Mouse (Mus musculus): ENCODE measurements at regions not wholly inside any gene's neighbourhood (a gene's known extent, or its start where the extent isn't known, plus 50 kb on each side); places are given as distances from the start of the nearest gene placed in this dataset.

DNA sequence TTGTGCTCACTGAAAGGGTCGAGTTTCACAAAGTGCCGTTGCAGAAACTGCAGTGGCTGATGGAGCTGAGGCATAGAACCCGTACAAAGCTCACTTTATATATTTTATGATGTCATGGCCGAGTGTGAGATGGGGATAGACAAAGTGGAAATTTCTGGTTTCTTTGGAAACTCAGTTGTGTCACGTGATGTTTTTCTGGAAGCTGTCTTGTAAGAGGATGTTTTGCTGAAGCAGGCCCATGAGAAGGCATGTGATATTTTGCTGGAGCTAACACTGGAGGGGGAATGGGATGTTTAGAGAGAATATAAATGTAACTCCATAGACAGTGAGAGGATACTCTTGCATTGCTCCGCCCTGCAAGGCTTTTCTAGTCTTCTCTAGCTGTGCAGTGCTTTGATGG is 311.7 kb downstream of the Tmem132b start:
- TF ChIP-seq EP300 (IDR thresholded peaks at IDR 0.05; ENCODE audit: insufficient read depth, low read depth, low read length) (no peak), POLR2A (IDR thresholded peaks at IDR 0.05; ENCODE audit: insufficient read depth, low read length) (no peak), CTCF (IDR thresholded peaks at IDR 0.05; ENCODE audit: low read depth, low read length) (no peak)
- H3K27ac ChIP-seq (ENCODE audit: insufficient read depth, low read length) = no peak overlapping the region

DNA sequence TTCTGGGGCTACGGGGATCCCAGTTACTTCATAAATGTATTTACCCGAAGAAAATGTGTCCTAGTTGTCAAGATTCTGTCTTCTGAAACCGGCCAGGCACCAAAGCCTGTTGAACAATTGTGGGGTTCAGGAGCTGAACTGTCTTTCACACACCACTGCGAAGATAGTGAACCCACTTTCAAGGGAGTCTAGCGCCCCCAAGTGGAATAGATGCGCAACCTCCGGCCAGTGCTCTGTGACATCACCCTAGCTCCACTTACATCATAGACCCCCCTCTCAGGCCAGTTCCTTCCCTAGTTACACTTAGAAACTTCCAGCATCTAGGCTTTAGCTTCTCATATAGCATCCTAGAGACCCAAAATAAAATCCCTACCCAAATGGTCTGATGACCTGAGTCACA is 318.1 kb downstream of the Tmem132b start:
- Histone ChIP-seq H3K9ac (ENCODE audit: low read depth, poor library complexity, severe bottlenecking) (no peak overlapping the region), H3K9me3 (replicated peaks; ENCODE audit: control insufficient read depth, insufficient read depth, low read length, poor library complexity, severe bottlenecking) (peaks cover 12% of the 10 kb centered on the region), H3K27ac (ENCODE audit: insufficient read depth, low read length) (no peak overlapping the region), H3K4me1 (ENCODE audit: control insufficient read depth, insufficient read depth, low read length) (no peaks in the 10 kb centered on the region), H3K4me3 (ENCODE audit: low read depth, low read length) (no peak overlapping the region), H3K36me3 (ENCODE audit: control insufficient read depth, insufficient read depth, low read length, poor library complexity, severe bottlenecking) (no peaks in the 10 kb centered on the region), H3K27me3 (ENCODE audit: control insufficient read depth, insufficient read depth, low read length, poor library complexity, severe bottlenecking) (peaks cover 2% of the 10 kb centered on the region)
- TF ChIP-seq EP300 (IDR thresholded peaks at IDR 0.05; ENCODE audit: insufficient read depth, low read depth, low read length) (no peak), CTCF (IDR thresholded peaks at IDR 0.05; ENCODE audit: low read depth, low read length) (peak; percentile 13), POLR2A (IDR thresholded peaks at IDR 0.05; ENCODE audit: insufficient read depth, low read length) (no peak)

More for the DNA sequence above, 311.7 kb downstream of the Tmem132b start:
- Histone ChIP-seq H3K4me1 (ENCODE audit: control insufficient read depth, insufficient read depth, low read length) (no peaks in the 10 kb centered on the region), H3K36me3 (ENCODE audit: control insufficient read depth, insufficient read depth, low read length, poor library complexity, severe bottlenecking) (no peaks in the 10 kb centered on the region), H3K27me3 (ENCODE audit: control insufficient read depth, insufficient read depth, low read length, poor library complexity, severe bottlenecking) (no peaks in the 10 kb centered on the region; the same call in 1 of the 2 replicates), H3K4me3 (ENCODE audit: low read depth, low read length) (no peak overlapping the region), H3K9me3 (replicated peaks; ENCODE audit: control insufficient read depth, insufficient read depth, low read length, poor library complexity, severe bottlenecking) (peaks cover 5% of the 10 kb centered on the region; the same call in 1 of the 2 replicates), H3K9ac (ENCODE audit: low read depth, poor library complexity, severe bottlenecking) (no peak overlapping the region)

DNA sequence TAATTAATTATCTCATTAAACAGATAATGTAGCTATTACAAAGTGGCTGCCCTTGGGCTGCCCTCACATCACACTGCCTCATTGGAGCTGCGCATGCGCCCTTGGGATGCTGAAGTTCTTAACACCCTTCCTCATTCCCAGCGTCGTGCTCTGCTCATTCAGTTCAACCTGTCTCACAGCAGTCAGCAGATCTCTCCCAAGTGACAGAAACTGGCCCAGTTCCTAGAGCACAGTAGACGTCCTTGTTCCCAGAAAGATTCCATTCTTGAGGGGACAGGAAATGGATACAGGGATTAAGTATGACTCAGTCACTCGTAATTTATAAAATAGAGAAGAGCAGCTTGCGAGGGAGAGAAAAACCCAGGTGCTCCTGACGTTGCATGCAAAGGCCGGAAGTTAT is 344.7 kb downstream of the Tmem132b start:
- no peak for TF ChIP-seq POLR2A (IDR thresholded peaks at IDR 0.05; ENCODE audit: insufficient read depth, low read length)
- no peak for TF ChIP-seq CTCF (IDR thresholded peaks at IDR 0.05; ENCODE audit: low read depth, low read length)
- TF ChIP-seq EP300 (IDR thresholded peaks at IDR 0.05; ENCODE audit: insufficient read depth, low read depth, low read length) = no peak
- Histone ChIP-seq H3K4me1 (ENCODE audit: control insufficient read depth, insufficient read depth, low read length) (no peaks in the 10 kb centered on the region), H3K27ac (ENCODE audit: insufficient read depth, low read length) (no peak overlapping the region), H3K36me3 (ENCODE audit: control insufficient read depth, insufficient read depth, low read length, poor library complexity, severe bottlenecking) (no peaks in the 10 kb centered on the region), H3K4me3 (ENCODE audit: low read depth, low read length) (no peak overlapping the region), H3K9me3 (replicated peaks; ENCODE audit: control insufficient read depth, insufficient read depth, low read length, poor library complexity, severe bottlenecking) (no peaks in the 10 kb centered on the region), H3K9ac (ENCODE audit: low read depth, poor library complexity, severe bottlenecking) (no peak overlapping the region), H3K27me3 (ENCODE audit: control insufficient read depth, insufficient read depth, low read length, poor library complexity, severe bottlenecking) (no peaks in the 10 kb centered on the region)

DNA sequence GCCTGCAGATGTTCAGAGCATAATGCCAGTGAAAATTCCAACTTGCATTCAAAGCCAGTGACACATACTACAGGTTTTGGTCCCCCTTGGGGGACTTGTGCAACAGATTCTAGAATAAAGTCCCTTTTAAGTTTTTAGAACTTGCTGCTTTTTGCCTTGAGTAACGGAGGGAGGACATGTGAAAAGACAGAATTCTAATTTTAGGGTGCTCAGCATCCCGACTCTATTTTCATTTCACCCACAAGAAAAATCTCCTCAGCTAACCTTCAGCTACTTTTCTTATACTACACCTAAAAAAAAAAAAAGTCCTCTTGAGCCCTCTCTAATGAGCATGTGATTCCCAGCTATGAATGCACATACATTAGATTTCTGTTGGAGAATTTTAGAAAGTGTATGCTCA is 357.3 kb downstream of the Tmem132b start:
- TF ChIP-seq CTCF (IDR thresholded peaks at IDR 0.05; ENCODE audit: low read depth, low read length) (no peak), POLR2A (IDR thresholded peaks at IDR 0.05; ENCODE audit: insufficient read depth, low read length) (no peak), EP300 (IDR thresholded peaks at IDR 0.05; ENCODE audit: insufficient read depth, low read depth, low read length) (no peak)
- no peaks in the 10 kb centered on the region for H3K27me3 ChIP-seq (ENCODE audit: control insufficient read depth, insufficient read depth, low read length, poor library complexity, severe bottlenecking)
- no peak overlapping the region for H3K27ac ChIP-seq (ENCODE audit: insufficient read depth, low read length)
- no peaks in the 10 kb centered on the region for H3K9me3 ChIP-seq (replicated peaks; ENCODE audit: control insufficient read depth, insufficient read depth, low read length, poor library complexity, severe bottlenecking)
- no peak overlapping the region for H3K4me3 ChIP-seq (ENCODE audit: low read depth, low read length)
- no peak overlapping the region for H3K9ac ChIP-seq (ENCODE audit: low read depth, poor library complexity, severe bottlenecking)
- no peaks in the 10 kb centered on the region for H3K36me3 ChIP-seq (ENCODE audit: control insufficient read depth, insufficient read depth, low read length, poor library complexity, severe bottlenecking)
- no peaks in the 10 kb centered on the region for H3K4me1 ChIP-seq (ENCODE audit: control insufficient read depth, insufficient read depth, low read length)

DNA sequence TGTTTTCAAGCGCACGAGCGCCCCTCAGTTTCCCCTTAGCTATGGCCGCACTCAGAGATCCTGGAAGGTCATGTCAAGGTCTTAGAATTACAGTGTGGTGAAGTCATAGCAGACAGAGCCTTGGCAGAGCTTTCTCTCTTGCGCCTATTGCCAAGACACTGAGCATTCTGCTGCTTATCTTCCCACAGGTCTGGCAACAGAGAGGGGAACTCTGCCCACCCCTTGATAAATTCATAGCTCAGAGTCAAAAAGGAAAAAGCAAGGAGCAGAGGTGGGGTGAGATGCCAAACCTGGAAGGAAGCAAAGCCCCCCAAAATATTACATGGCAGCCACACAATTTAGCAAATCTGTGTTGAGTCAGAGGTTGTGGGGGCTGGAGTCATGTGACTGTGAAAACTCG is 362.3 kb downstream of the Tmem132b start:
- H3K4me1 ChIP-seq (ENCODE audit: control insufficient read depth, insufficient read depth, low read length) = no peaks in the 10 kb centered on the region
- no peaks in the 10 kb centered on the region for H3K36me3 ChIP-seq (ENCODE audit: control insufficient read depth, insufficient read depth, low read length, poor library complexity, severe bottlenecking)
- H3K27me3 ChIP-seq (ENCODE audit: control insufficient read depth, insufficient read depth, low read length, poor library complexity, severe bottlenecking) = no peaks in the 10 kb centered on the region
- TF ChIP-seq CTCF (IDR thresholded peaks at IDR 0.05; ENCODE audit: low read depth, low read length) (no peak), EP300 (IDR thresholded peaks at IDR 0.05; ENCODE audit: insufficient read depth, low read depth, low read length) (no peak), POLR2A (IDR thresholded peaks at IDR 0.05; ENCODE audit: insufficient read depth, low read length) (no peak)
- H3K9ac ChIP-seq (ENCODE audit: low read depth, poor library complexity, severe bottlenecking) = no peak overlapping the region
- H3K4me3 ChIP-seq (ENCODE audit: low read depth, low read length) = no peak overlapping the region
- H3K27ac ChIP-seq (ENCODE audit: insufficient read depth, low read length) = no peak overlapping the region
- no peaks in the 10 kb centered on the region for H3K9me3 ChIP-seq (replicated peaks; ENCODE audit: control insufficient read depth, insufficient read depth, low read length, poor library complexity, severe bottlenecking)

DNA sequence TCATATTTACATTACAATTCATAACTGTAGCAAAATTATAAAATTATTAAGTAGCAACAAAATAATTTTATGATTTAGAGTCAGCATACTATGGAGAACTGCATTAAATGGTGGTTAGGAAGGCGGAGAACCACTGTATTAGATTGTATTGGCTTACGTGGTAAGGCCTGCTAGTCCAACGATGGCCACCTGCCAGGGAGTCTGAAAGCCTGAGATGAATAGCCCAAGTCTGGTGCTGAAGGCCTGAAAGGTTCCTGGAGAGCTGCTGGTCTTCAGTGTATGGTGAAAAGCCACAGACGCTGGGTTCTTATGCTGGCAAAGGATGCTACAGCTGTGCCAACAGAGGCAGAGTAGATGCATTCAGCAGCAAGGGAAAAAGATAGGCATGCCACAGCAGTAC is 370.5 kb downstream of the Tmem132b start:
- Histone ChIP-seq H3K27me3 (ENCODE audit: control insufficient read depth, insufficient read depth, low read length, poor library complexity, severe bottlenecking) (no peaks in the 10 kb centered on the region; the same call in 1 of the 2 replicates), H3K36me3 (ENCODE audit: control insufficient read depth, insufficient read depth, low read length, poor library complexity, severe bottlenecking) (no peaks in the 10 kb centered on the region), H3K9me3 (replicated peaks; ENCODE audit: control insufficient read depth, insufficient read depth, low read length, poor library complexity, severe bottlenecking) (no peaks in the 10 kb centered on the region), H3K27ac (ENCODE audit: insufficient read depth, low read length) (no peak overlapping the region), H3K9ac (ENCODE audit: low read depth, poor library complexity, severe bottlenecking) (no peak overlapping the region), H3K4me3 (ENCODE audit: low read depth, low read length) (no peak overlapping the region), H3K4me1 (ENCODE audit: control insufficient read depth, insufficient read depth, low read length) (no peaks in the 10 kb centered on the region)
- no peak for TF ChIP-seq CTCF (IDR thresholded peaks at IDR 0.05; ENCODE audit: low read depth, low read length)
- TF ChIP-seq POLR2A (IDR thresholded peaks at IDR 0.05; ENCODE audit: insufficient read depth, low read length) = no peak
- TF ChIP-seq EP300 (IDR thresholded peaks at IDR 0.05; ENCODE audit: insufficient read depth, low read depth, low read length) = no peak

All from ES-Bruce4 (cell line).